Mouse (Mus musculus) adrenal gland, postnatal 4 days (tissue): ENCODE data around the gene Myh7. TPM values are rescaled to one million over a fixed set of nuclear protein-coding genes. Genes with fewer than 3 reads are reported as not detected.

Source experiments
- DNase-seq, 2 experiments: peaks; one replicate each; pipeline ENCODE4 v3.0.0; 2021 to 2022; ENCODE audit warnings: low spot score in 2 of 2, mixed read lengths in 2 of 2
- microRNA-seq: library from miRNA; unstranded; fragments of <30 nt; microRNA quantifications from one replicate; pipeline ENCODE4 v1.2.0, GENCODE M21; 2021
- total RNA-seq, 2 experiments: library from RNA; stranded (reverse); gene quantifications; 2 replicates each; pipeline ENCODE4 v1.2.3; 2021

The Myh7 gene
- total RNA-seq, 2 experiments from 2014 or later = 5.3 to 21.8 TPM

- DNase-seq = no peak
Measured at GRCm38 (mm10) chr14:54924641-54925348, 69.6 kb downstream of the Myh7 start.

Small RNAs within 50 kb of the gene (microRNA-seq; reads per million reads assigned to microRNA genes)
- not detected for gene Mir208a
- 5.0 reads per million, percentile 14 among the genes with 10 or more reads in this experiment for gene Mir208b

Other genes with a start within 250 kb of the Myh7 start
- 10 to 100 TPM; 60.0 to 66.7 TPM for gene Slc7a8, start 212.7 kb downstream of the Myh7 start, total RNA-seq
- gene Rnf212b, start 180.5 kb downstream of the Myh7 start, total RNA-seq = under 1 TPM; 0.37 to 0.42 TPM
- 10 to 100 TPM; 17.9 to 18.3 TPM for gene Homez, start 123.7 kb downstream of the Myh7 start, total RNA-seq
- gene Ppp1r3e, start 117.1 kb downstream of the Myh7 start, total RNA-seq = 10 to 100 TPM; 16.9 to 21.0 TPM
- 10 to 100 TPM; 55.3 to 65.3 TPM for gene Bcl2l2, start 111.2 kb downstream of the Myh7 start, total RNA-seq
- gene Gm20521, start 111.2 kb downstream of the Myh7 start, total RNA-seq = 10 to 100 TPM in 1 of 2 experiments, 1 to 10 TPM in 1; 5.5 to 13.0 TPM
- gene Pabpn1, start 102.1 kb downstream of the Myh7 start, total RNA-seq = 100 to 1,000 TPM; 334 to 350 TPM
- gene Slc22a17, start 81.5 kb downstream of the Myh7 start, total RNA-seq = 10 to 100 TPM; 63.7 to 68.4 TPM
- gene Efs, start 68.5 kb downstream of the Myh7 start, total RNA-seq = 10 to 100 TPM; 13.2 to 13.9 TPM
- not detected for gene Il25, start 61.9 kb downstream of the Myh7 start, total RNA-seq
- 1 to 10 TPM; 2.4 to 3.8 TPM for gene Cmtm5, start 58.4 kb downstream of the Myh7 start, total RNA-seq
- 1 to 10 TPM in 1 of 2 experiments, under 1 TPM in 1; 0.81 to 4.9 TPM for gene Myh6, start 27.7 kb downstream of the Myh7 start, total RNA-seq
- not detected for gene Gm17428, start 17.7 kb downstream of the Myh7 start, total RNA-seq
- gene Ngdn, start 20.8 kb upstream of the Myh7 start, total RNA-seq = 10 to 100 TPM; 44.2 to 47.5 TPM
- 10 to 100 TPM; 11.9 to 13.5 TPM for gene Zfhx2, start 97.7 kb upstream of the Myh7 start, total RNA-seq
- gene Thtpa, start 100.2 kb upstream of the Myh7 start, total RNA-seq = 10 to 100 TPM; 21.0 to 21.3 TPM
- gene Ap1g2, start 112.0 kb upstream of the Myh7 start, total RNA-seq = 10 to 100 TPM; 30.3 to 34.0 TPM
- gene Jph4, start 122.3 kb upstream of the Myh7 start, total RNA-seq = 10 to 100 TPM; 11.9 to 14.8 TPM
- gene Dhrs2, start 227.4 kb upstream of the Myh7 start, total RNA-seq = not detected